Mouse (Mus musculus) gastrocnemius, postnatal 10 days (tissue): ENCODE data around the gene 1700025B11Rik. TPM values are rescaled to one million over a fixed set of nuclear protein-coding genes. Genes with fewer than 3 reads are reported as not detected.
A peak's percentile ranks its signal among the peaks of the same experiment; 100 is the strongest.
"Not testable (repeated sequence)": the region's sequence is repeated elsewhere in the genome, so short reads cannot be mapped to it uniquely, and the experiment has no call there.

Experiments used
- DNase-seq: peaks from one replicate; pipeline ENCODE4 v3.0.0; 2021; ENCODE audit warnings: mixed read lengths
- long read RNA-seq, 2 experiments: library from polyadenylated mRNA; stranded (forward); transcript quantifications; one replicate each; pipeline ENCODE4 v2.0.0; 2021
- total RNA-seq, 2 experiments: library from RNA; stranded (reverse); gene quantifications; 2 replicates each; pipeline ENCODE4 v1.2.3; 2021

Gene 1700025B11Rik
- total RNA-seq = not detected
- long read RNA-seq, experiment 1 = 0 reads
- long read RNA-seq, experiment 2 = 0 reads

GRCm38 (mm10) chr15:77561792-77562191 is at the start of gene 1700025B11Rik:
Gene 1700025B11Rik, minus strand, starts transcription at chr15:77561892.
- DNase-seq = no peak

- no peak for DNase-seq
Observed at GRCm38 (mm10) chr15:77606069-77606468, 44.4 kb upstream of the 1700025B11Rik start.

- no peak for DNase-seq
Observed at GRCm38 (mm10) chr15:77598958-77599357, 37.3 kb upstream of the 1700025B11Rik start, which contains the start of gene Gm36245. Gene Gm36245, plus strand, starts transcription at chr15:77599258.

- DNase-seq = no peak
Observed at GRCm38 (mm10) chr15:77598429-77598828, 36.7 kb upstream of the 1700025B11Rik start.

GRCm38 (mm10) chr15:77595961-77596360 is 34.3 kb upstream of the 1700025B11Rik start, which contains the start of gene Apol10b:
Gene Apol10b, minus strand, starts transcription at chr15:77596125.
- DNase-seq = no peak

GRCm38 (mm10) chr15:77593557-77593956 is 31.9 kb upstream of the 1700025B11Rik start:
- no peak for DNase-seq

- DNase-seq = no peak
Observed at GRCm38 (mm10) chr15:77590881-77591280, 29.2 kb upstream of the 1700025B11Rik start.

- DNase-seq = no peak
Observed at GRCm38 (mm10) chr15:77588981-77589380, 27.3 kb upstream of the 1700025B11Rik start.

- peak; percentile 22 for DNase-seq
Observed at GRCm38 (mm10) chr15:77587026-77587425, 25.3 kb upstream of the 1700025B11Rik start.

GRCm38 (mm10) chr15:77581681-77582080 is 20.0 kb upstream of the 1700025B11Rik start:
- DNase-seq = peak; percentile 26

- no peak for DNase-seq
Observed at GRCm38 (mm10) chr15:77579311-77579710, 17.6 kb upstream of the 1700025B11Rik start.

GRCm38 (mm10) chr15:77578801-77579200 is 17.1 kb upstream of the 1700025B11Rik start:
- DNase-seq = no peak

- DNase-seq = no peak
Observed at GRCm38 (mm10) chr15:77563219-77563618, 1.5 kb upstream of the 1700025B11Rik start.

GRCm38 (mm10) chr15:77539221-77539620 is 22.5 kb downstream of the 1700025B11Rik start:
- DNase-seq = not testable (repeated sequence)

GRCm38 (mm10) chr15:77533216-77533615 is 28.5 kb downstream of the 1700025B11Rik start, which contains the start of gene Apol7c:
Gene Apol7c, minus strand, starts transcription at chr15:77533316.
- no peak for DNase-seq

GRCm38 (mm10) chr15:77523186-77523843 is 38.4 kb downstream of the 1700025B11Rik start:
- peak; percentile 68 for DNase-seq

- DNase-seq = not testable (repeated sequence)
Observed at GRCm38 (mm10) chr15:77520596-77520995, 41.1 kb downstream of the 1700025B11Rik start.

Other genes with a start within 250 kb of the 1700025B11Rik start
- under 1 TPM; 0.14 to 0.29 TPM for gene Apol7a, start 162.8 kb downstream of the 1700025B11Rik start, total RNA-seq
- gene Apol9a, start 150.8 kb downstream of the 1700025B11Rik start, total RNA-seq = not detected
- 1 to 10 TPM in 1 of 2 experiments, under 1 TPM in 1; 0.52 to 1.7 TPM for gene Apol7b, start 114.4 kb downstream of the 1700025B11Rik start, total RNA-seq
- gene Apol10a, start 84.8 kb downstream of the 1700025B11Rik start, total RNA-seq = not detected
- not detected for gene Apol11a, start 53.6 kb downstream of the 1700025B11Rik start, total RNA-seq
- under 1 TPM in 1 of 2 experiments, not detected in 1; 0.12 TPM for gene Apol7c, start 28.6 kb downstream of the 1700025B11Rik start, total RNA-seq
- under 1 TPM in 1 of 2 experiments, not detected in 1; 0.32 TPM for gene Apol10b, start 34.2 kb upstream of the 1700025B11Rik start, total RNA-seq
- gene Gm36245, start 37.4 kb upstream of the 1700025B11Rik start, total RNA-seq = not detected
- gene Apol11b, start 81.4 kb upstream of the 1700025B11Rik start, total RNA-seq = under 1 TPM in 1 of 2 experiments, not detected in 1; 0.18 TPM
- gene Apol7e, start 137.0 kb upstream of the 1700025B11Rik start, total RNA-seq = not detected
- not detected for gene Apol9b, start 167.1 kb upstream of the 1700025B11Rik start, total RNA-seq
- under 1 TPM in 1 of 2 experiments, not detected in 1; 0.61 TPM for gene Apol8, start 195.1 kb upstream of the 1700025B11Rik start, total RNA-seq